Mouse (Mus musculus) midbrain, embryonic 11.5 days (tissue): Measurements from ENCODE around the gene Bclaf1. TPM values are rescaled to one million over a fixed set of nuclear protein-coding genes. Genes with fewer than 3 reads are reported as not detected.
A peak's percentile ranks its signal among the peaks of the same experiment; 100 is the strongest.

Source experiments
- ATAC-seq: fragments of 200-750 bp; cut with Nextera tagmentation; 2 replicates; pipeline ENCODE4 v1.8.0; 2017; ENCODE audit warnings: moderate TSS enrichment, moderate library complexity; ENCODE audit not compliant: low FRiP score
- DNase-seq: peaks from one replicate; pipeline ENCODE4 v3.0.0; 2015; ENCODE audit warnings: low spot score; ENCODE audit errors: missing footprints
- H3K27ac ChIP-seq: fragments of 300-500 bp; sonication (generic); 2 replicates; pipeline ENCODE4 v1.5.1; 2014; ENCODE audit warnings: low read depth, low read length
- H3K27me3 ChIP-seq: fragments of 300-500 bp; sonication (generic); 2 replicates; pipeline ENCODE4 v1.6.1; 2014; ENCODE audit warnings: mild to moderate bottlenecking, low read length, moderate library complexity, mixed read lengths; ENCODE audit not compliant: control insufficient read depth, insufficient read depth
- H3K36me3 ChIP-seq: fragments of 300-500 bp; sonication (generic); 2 replicates; pipeline ENCODE4 v1.6.1; 2014; ENCODE audit warnings: mild to moderate bottlenecking, low read length, moderate library complexity, mixed read lengths; ENCODE audit not compliant: control insufficient read depth, insufficient read depth
- H3K4me1 ChIP-seq: fragments of 300-500 bp; sonication (generic); 2 replicates; pipeline ENCODE4 v1.6.1; 2014; ENCODE audit warnings: low read length; ENCODE audit not compliant: control insufficient read depth, insufficient read depth
- H3K4me2 ChIP-seq: fragments of 300-500 bp; sonication (generic); 2 replicates; pipeline ENCODE4 v1.6.1; 2014; ENCODE audit warnings: mild to moderate bottlenecking, moderate library complexity
- H3K4me3 ChIP-seq: fragments of 300-500 bp; sonication (generic); 2 replicates; pipeline ENCODE4 v1.5.1; 2014; ENCODE audit warnings: low read depth, low read length
- H3K9ac ChIP-seq: fragments of 300-500 bp; sonication (generic); 2 replicates; pipeline ENCODE4 v1.6.1; 2014; ENCODE audit warnings: low read length
- H3K9me3 ChIP-seq: fragments of 300-500 bp; sonication (generic); 2 replicates; pipeline ENCODE4 v1.6.1; 2016; ENCODE audit warnings: low read length; ENCODE audit not compliant: control insufficient read depth
- WGBS: fragments of 180-500 bp; shearing (Covaris S2); extraction: QIAGEN DNeasy Blood & Tissue Kit; methylation state at CpG from one replicate; pipeline ENCODE4 v1.1.7; 2014; 5-methylcytosine and 5-hydroxymethylcytosine counted together
- polyA plus RNA-seq: library from polyadenylated mRNA; unstranded; fragments of >200 nt; fragmentation: Nextera tagmentation; extraction: Ambion mirVana; gene quantifications from 2 replicates; pipeline ENCODE4 v1.2.1, GENCODE M21; 2014

Bclaf1 gene
- polyA plus RNA-seq, 1 experiment from 2014 or later: 176 TPM

DNA sequence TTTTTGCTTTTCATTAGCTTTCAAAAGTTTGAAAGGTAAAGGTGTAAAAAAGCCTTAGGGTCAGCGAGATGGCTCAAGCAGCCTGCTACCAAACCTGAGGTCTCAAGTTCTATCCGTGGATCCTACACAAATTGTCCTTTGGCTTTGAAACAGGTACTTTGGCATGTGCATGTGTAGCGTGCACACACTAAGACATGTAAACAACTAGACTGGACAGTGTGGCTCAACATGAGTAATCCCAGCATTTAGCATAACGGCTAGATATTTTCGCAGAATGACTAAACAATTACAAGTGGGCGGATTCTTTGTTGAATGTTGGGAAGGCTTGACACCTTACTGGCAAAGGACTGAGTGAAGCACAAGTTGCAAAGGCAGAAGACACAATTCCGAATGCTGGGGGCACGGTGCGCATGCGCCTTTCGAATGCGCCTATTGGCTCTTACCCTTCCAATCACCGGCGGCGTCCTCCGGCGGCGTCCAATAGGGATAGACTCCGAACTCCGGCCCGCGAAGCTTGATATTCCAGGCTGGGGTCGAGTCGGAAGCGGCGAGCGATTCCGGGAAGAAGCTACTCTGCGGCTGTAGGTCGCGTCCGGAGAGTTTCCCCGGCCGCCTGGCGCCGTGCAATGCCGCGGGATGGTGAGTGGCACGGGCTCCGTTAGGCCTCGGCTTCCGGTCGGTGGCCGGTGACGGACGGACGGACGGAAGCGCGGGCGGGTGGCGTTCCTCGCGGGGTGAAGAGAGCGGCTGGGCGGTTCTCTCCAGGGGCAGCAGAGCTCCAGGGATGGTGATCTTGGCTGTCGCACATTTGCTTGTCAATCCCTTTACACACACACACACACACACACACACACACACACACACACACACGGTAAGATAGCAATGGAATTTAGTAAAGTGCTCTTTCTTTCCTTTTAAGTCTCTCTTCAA is 35.3 kb downstream of the Bclaf1 start, which contains the start of gene Mtfr2:
TSS of gene Mtfr2 (plus strand) at position 486 of the 930 bp plus-strand sequence.
- Histone ChIP-seq H3K4me3 (peak within 1 kb of the TSS; percentile 66), H3K9me3 (no peaks in the 10 kb centered on the region), H3K9ac (peak within 1 kb of the TSS; percentile 68), H3K36me3 (peaks cover 10% of the 10 kb centered on the region), H3K27ac (no peak within 1 kb of the TSS), H3K4me2 (peak within 1 kb of the TSS; percentile 64), H3K27me3 (no peaks in the 10 kb centered on the region), H3K4me1 (peaks cover 3% of the 10 kb centered on the region)
- ATAC-seq: peak; percentile 95
- DNase-seq: peak; percentile 99
- 1% methylated on average over 58 of the region's 58 CpGs for WGBS

DNA sequence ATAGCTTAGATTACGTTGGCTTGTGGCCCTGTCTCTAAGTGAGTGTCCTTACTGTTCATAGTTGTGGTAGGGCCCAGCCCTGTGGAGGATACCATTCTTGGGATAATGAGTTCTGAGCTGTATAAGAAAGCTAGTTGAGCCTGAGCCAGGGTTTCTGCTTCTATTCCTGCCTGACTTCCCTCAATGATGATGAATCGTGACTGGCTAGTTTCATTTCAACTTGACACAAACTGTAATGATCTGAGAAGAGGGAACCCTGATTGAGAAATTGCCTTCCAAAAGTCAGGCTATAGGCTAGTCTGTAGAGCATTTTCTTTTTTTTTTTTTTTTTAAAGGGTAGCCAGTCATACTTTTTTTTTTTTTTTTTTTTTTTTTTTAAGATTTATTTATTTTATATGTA is 36.6 kb downstream of the Bclaf1 start:
- no peak for DNase-seq
- Histone ChIP-seq H3K9me3 (no peaks in the 10 kb centered on the region), H3K4me1 (peaks cover 3% of the 10 kb centered on the region), H3K27ac (no peak overlapping the region), H3K4me2 (no peak overlapping the region), H3K4me3 (no peak overlapping the region), H3K9ac (no peak overlapping the region), H3K36me3 (peaks cover 10% of the 10 kb centered on the region), H3K27me3 (no peaks in the 10 kb centered on the region)
- WGBS: 92% methylated on average over 2 of the region's 2 CpGs
- no peak for ATAC-seq

DNA sequence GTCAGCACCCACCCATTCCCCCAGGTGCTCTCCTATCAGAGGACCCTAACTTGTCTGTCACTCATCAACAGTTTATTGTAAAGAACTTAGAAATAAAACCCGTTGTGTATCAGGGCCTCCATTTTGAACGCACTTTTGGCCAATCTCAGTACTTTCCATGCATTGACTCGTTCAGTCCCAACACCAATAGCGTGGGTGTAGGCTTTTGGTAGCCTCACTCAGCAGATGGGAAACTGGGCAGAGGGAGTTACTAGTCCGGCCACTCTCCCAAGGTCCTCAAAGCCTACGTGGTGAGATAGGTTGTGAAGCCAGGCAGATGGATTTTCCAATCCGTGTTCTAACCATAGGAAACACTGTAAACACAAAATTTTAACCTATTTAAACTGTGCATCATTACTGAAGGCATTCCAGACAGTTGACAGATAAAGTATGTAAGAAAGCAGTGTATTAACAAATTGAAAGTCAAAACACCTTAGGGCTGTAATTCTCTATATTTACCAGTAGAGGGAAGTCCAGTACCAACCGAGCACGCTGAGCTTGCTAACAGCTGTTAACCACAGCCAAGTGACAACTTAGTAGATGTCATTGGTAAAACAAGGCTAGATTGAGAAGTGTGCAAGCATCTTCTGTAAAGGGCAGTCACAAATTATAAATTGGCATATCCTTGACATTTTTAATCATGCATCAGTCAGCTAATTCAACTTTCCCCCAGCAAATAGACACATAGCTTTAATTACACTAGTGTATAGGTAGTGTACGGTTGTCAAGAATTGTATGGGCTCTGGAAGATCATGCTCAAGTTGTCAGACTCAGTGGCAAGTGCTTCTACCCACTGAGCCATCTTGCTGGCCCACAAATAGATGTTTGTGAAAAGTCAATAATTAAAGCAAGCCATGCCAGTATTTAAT is 49.5 kb downstream of the Bclaf1 start:
- H3K9me3 ChIP-seq: no peaks in the 10 kb centered on the region
- no peak overlapping the region for H3K4me2 ChIP-seq
- H3K36me3 ChIP-seq: no peaks in the 10 kb centered on the region; the same call in 1 of the 2 replicates
- no peak for DNase-seq
- H3K4me3 ChIP-seq: no peak overlapping the region
- H3K27ac ChIP-seq: no peak overlapping the region
- H3K4me1 ChIP-seq: no peaks in the 10 kb centered on the region
- 65% methylated on average over 10 of the region's 10 CpGs for WGBS
- no peaks in the 10 kb centered on the region for H3K27me3 ChIP-seq
- no peak overlapping the region for H3K9ac ChIP-seq
- ATAC-seq: no peak

DNA sequence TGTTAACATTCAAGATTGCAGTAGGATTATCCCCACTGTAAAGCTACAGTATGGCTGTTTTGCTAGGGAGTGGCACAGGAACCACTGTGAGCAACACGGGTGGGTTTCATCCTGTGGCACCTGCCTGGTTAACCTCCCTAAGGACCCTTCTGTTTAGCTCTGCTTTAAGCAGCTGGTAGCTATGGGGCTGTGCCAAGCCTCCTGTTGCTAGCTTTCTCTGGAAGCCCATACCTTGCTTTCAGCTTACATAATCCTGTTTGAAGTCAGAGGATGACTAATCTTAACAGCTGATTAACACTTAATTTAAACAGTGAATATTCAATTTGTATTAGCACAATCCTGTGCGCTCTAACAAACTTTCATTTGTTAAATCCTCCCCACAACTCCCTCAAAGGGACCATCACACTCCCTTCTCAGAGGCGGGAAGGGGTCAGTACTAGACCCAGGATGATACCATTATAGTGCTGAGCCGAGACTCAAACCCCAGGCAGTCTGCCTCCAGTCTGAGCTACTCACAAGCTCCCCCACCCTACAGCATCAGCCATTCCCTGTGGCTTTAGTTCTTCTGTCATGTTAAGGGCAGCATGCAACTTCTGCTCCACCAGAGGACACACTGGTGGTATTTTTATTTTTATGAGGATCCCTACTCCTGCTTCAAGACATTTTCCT is 50.3 kb downstream of the Bclaf1 start:
- 78% methylated on average over 4 of the region's 4 CpGs for WGBS
- DNase-seq: no peak
- no peaks in the 10 kb centered on the region; the same call in 1 of the 2 replicates for H3K36me3 ChIP-seq
- ATAC-seq: no peak
- no peaks in the 10 kb centered on the region for H3K9me3 ChIP-seq
- H3K27me3 ChIP-seq: no peaks in the 10 kb centered on the region
- H3K4me3 ChIP-seq: no peak overlapping the region
- no peak overlapping the region for H3K27ac ChIP-seq
- H3K4me2 ChIP-seq: no peak overlapping the region
- H3K9ac ChIP-seq: no peak overlapping the region
- no peaks in the 10 kb centered on the region for H3K4me1 ChIP-seq

DNA sequence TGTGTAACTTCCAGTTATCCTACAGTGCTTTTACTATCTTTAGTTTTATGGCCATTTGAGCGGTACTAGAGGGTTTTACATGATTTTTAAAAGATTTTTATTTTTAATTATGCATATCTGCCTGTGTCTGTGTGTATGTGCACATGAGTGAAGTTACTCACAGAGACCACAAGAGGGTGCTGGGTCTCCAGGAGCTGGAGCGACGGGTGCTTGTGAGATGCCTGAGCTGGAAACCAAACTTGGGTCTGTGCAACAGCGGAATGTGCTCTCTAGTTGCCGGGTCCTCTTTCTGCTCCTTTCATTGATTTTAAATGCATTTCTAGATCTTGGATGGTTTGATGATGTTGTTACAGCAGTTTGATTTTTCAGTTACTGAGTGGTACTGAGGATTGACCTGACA is 59.8 kb downstream of the Bclaf1 start:
- DNase-seq (no peak), ATAC-seq (no peak)
- H3K9ac ChIP-seq: no peak overlapping the region
- no peaks in the 10 kb centered on the region for H3K27me3 ChIP-seq
- no peaks in the 10 kb centered on the region for H3K4me1 ChIP-seq
- 94% methylated on average over 5 of the region's 5 CpGs for WGBS
- no peaks in the 10 kb centered on the region for H3K9me3 ChIP-seq
- H3K27ac ChIP-seq: no peak overlapping the region
- H3K36me3 ChIP-seq: no peaks in the 10 kb centered on the region
- H3K4me3 ChIP-seq: no peak overlapping the region
- no peak overlapping the region for H3K4me2 ChIP-seq

DNA sequence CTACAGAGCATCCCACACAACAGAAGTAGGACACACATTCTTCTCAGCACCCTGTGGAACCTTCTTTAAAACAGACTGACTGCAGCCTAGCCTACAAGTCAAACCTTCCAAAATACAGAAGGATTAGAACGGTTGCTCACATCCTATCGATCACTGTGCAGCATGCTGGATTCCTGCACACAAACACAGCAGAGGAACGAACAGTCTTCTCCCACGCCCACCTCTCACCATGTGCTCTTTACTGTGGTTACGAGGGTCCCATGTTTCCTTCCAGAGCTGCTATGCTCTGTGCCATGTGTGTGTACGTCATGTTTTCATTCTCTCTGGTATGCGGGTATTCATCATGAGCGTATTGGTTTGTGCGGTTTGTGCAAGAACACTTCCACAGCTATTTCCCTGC is 65.4 kb downstream of the Bclaf1 start:
- no peaks in the 10 kb centered on the region for H3K36me3 ChIP-seq
- no peak overlapping the region for H3K4me2 ChIP-seq
- no peak overlapping the region for H3K4me3 ChIP-seq
- no peak overlapping the region for H3K9ac ChIP-seq
- 90% methylated on average over 9 of the region's 9 CpGs for WGBS
- H3K27me3 ChIP-seq: no peaks in the 10 kb centered on the region
- H3K9me3 ChIP-seq: no peaks in the 10 kb centered on the region
- ATAC-seq (no peak), DNase-seq (no peak)
- H3K27ac ChIP-seq: no peak overlapping the region
- H3K4me1 ChIP-seq: no peaks in the 10 kb centered on the region

DNA sequence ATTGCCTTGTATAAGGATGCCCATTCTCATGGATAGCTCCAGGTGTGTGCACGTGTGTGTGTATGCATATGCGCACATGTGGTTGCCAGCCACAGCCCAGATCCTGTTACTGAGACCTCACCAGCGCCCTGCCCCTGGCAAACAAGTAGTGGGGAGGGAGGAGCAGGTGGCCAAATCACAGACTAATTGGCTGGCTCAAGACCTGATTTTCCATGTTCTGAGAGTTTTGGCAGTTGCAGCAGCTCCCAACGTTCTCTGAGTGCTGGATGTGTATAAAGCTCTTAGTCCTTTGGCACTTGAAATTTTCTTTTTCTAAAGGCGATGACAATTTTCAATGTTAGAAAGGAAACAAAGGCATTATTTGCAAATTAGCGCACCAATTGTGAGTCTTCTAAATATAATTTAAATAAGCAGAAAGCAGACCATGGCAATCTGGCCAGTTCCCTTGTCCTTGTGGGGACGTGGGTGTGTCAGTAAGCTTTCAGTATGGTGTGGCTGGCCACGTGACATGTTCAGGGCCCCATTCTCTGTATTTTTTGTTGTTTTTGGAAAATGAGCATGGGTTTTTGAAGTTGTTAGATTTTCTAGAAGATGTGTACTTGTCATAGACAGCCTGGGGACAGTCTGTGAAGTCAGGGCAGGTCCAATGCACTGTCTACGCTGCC is 66.9 kb downstream of the Bclaf1 start:
- 85% methylated on average over 9 of the region's 9 CpGs for WGBS
- Histone ChIP-seq H3K27ac (no peak overlapping the region), H3K9me3 (no peaks in the 10 kb centered on the region), H3K4me1 (no peaks in the 10 kb centered on the region), H3K27me3 (no peaks in the 10 kb centered on the region), H3K9ac (no peak overlapping the region), H3K4me3 (no peak overlapping the region), H3K4me2 (no peak overlapping the region), H3K36me3 (no peaks in the 10 kb centered on the region)
- DNase-seq (no peak), ATAC-seq (no peak)

DNA sequence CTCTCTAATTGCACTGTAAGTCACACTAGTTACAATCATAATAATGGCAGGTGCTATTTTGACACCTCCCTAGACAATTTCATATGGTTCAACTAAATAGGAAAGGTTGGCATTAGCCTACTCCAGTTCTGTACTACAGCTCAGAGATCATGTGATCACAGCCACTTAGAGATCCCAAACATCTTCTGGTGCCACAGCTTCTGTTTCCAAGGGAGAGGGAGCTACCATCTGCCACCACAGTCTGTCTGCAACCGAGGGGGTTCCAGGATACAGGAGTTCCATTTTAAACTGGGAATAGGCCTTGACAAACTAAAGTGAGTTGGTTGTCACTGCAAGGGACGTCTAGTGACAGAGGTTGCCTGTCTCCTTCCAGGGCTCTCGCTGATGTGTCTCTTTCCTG is 68.5 kb downstream of the Bclaf1 start:
- Histone ChIP-seq H3K4me3 (no peak overlapping the region), H3K27ac (no peak overlapping the region), H3K9ac (no peak overlapping the region), H3K4me1 (no peaks in the 10 kb centered on the region), H3K36me3 (no peaks in the 10 kb centered on the region), H3K27me3 (no peaks in the 10 kb centered on the region), H3K4me2 (no peak overlapping the region), H3K9me3 (no peaks in the 10 kb centered on the region)
- no peak for ATAC-seq
- no peak for DNase-seq
- 91% methylated on average over 3 of the region's 3 CpGs for WGBS
